Mouse (Mus musculus): Measurements from ENCODE around the gene Serpina1b. TPM values are rescaled to one million over a fixed set of nuclear protein-coding genes. Genes with fewer than 3 reads are reported as not detected.
"Not testable (repeated sequence)": the region's sequence is repeated elsewhere in the genome, so short reads cannot be mapped to it uniquely, and the experiment has no call there.

Gene Serpina1b
- polyA plus RNA-seq, 1 experiment from 2014 or later, result not detected

- not testable (repeated sequence) for ATAC-seq (ENCODE audit: insufficient number of reproducible peaks, insufficient read depth, low FRiP score, low read depth); H3K36me3 ChIP-seq (ENCODE audit: control insufficient read depth, insufficient read depth, low read length); H3K27me3 ChIP-seq (ENCODE audit: control insufficient read depth, insufficient read depth, low read length); H3K4me3 ChIP-seq (ENCODE audit: control insufficient read depth in 1 of 2, insufficient read depth in 1 of 2, low read depth in 1 of 2, low read length in 2 of 2); H3K9ac ChIP-seq (ENCODE audit: low read length); H3K9me3 ChIP-seq (ENCODE audit: control insufficient read depth, low read length); H3K4me2 ChIP-seq (ENCODE audit: low read length); H3K27ac ChIP-seq (replicated peaks in 1 of 2; ENCODE audit: control insufficient read depth in 1 of 2, insufficient read depth in 1 of 2, low read depth in 2 of 2, low read length in 2 of 2); H3K4me1 ChIP-seq (ENCODE audit: control insufficient read depth in 2 of 2, insufficient read depth in 2 of 2, low read length in 2 of 2)
- WGBS, result 78% methylated on average over 6 of the region's 6 CpGs
Measured at GRCm38 (mm10) chr12:103827661-103828372, 2.4 kb downstream of the Serpina1b start.

- not testable (repeated sequence) for H3K36me3 ChIP-seq (ENCODE audit: control insufficient read depth, insufficient read depth, low read length); H3K9me3 ChIP-seq (ENCODE audit: control insufficient read depth, low read length); H3K9ac ChIP-seq (ENCODE audit: low read length); H3K27me3 ChIP-seq (ENCODE audit: control insufficient read depth, insufficient read depth, low read length); H3K4me1 ChIP-seq (ENCODE audit: control insufficient read depth in 2 of 2, insufficient read depth in 2 of 2, low read length in 2 of 2); ATAC-seq (ENCODE audit: insufficient number of reproducible peaks, insufficient read depth, low FRiP score, low read depth); H3K4me2 ChIP-seq (ENCODE audit: low read length); H3K4me3 ChIP-seq (ENCODE audit: control insufficient read depth in 1 of 2, insufficient read depth in 1 of 2, low read depth in 1 of 2, low read length in 2 of 2); H3K27ac ChIP-seq (replicated peaks in 1 of 2; ENCODE audit: control insufficient read depth in 1 of 2, insufficient read depth in 1 of 2, low read depth in 2 of 2, low read length in 2 of 2)
- WGBS, result 69% methylated on average over 5 of the region's 5 CpGs
Measured at GRCm38 (mm10) chr12:103823826-103824225, 6.3 kb downstream of the Serpina1b start.

- not testable (repeated sequence) for H3K4me1 ChIP-seq (ENCODE audit: control insufficient read depth in 2 of 2, insufficient read depth in 2 of 2, low read length in 2 of 2); H3K4me2 ChIP-seq (ENCODE audit: low read length); ATAC-seq (ENCODE audit: insufficient number of reproducible peaks, insufficient read depth, low FRiP score, low read depth); H3K4me3 ChIP-seq (ENCODE audit: control insufficient read depth in 1 of 2, insufficient read depth in 1 of 2, low read depth in 1 of 2, low read length in 2 of 2); H3K9ac ChIP-seq (ENCODE audit: low read length); H3K9me3 ChIP-seq (ENCODE audit: control insufficient read depth, low read length); H3K27me3 ChIP-seq (ENCODE audit: control insufficient read depth, insufficient read depth, low read length); H3K36me3 ChIP-seq (ENCODE audit: control insufficient read depth, insufficient read depth, low read length); H3K27ac ChIP-seq (replicated peaks in 1 of 2; ENCODE audit: control insufficient read depth in 1 of 2, insufficient read depth in 1 of 2, low read depth in 2 of 2, low read length in 2 of 2)
- 75% methylated on average over 6 of the region's 6 CpGs for WGBS
Measured at GRCm38 (mm10) chr12:103773246-103773851, 56.8 kb downstream of the Serpina1b start, which contains the start of gene Serpina1d. Gene Serpina1d (minus strand): TSS chr12:103773592.

GRCm38 (mm10) chr12:103770597-103770996 lies 59.6 kb downstream of the Serpina1b start:
- not testable (repeated sequence) for H3K9me3 ChIP-seq (ENCODE audit: control insufficient read depth, low read length); H3K4me3 ChIP-seq (ENCODE audit: control insufficient read depth in 1 of 2, insufficient read depth in 1 of 2, low read depth in 1 of 2, low read length in 2 of 2); H3K27me3 ChIP-seq (ENCODE audit: control insufficient read depth, insufficient read depth, low read length); H3K9ac ChIP-seq (ENCODE audit: low read length); H3K27ac ChIP-seq (replicated peaks in 1 of 2; ENCODE audit: control insufficient read depth in 1 of 2, insufficient read depth in 1 of 2, low read depth in 2 of 2, low read length in 2 of 2); H3K4me2 ChIP-seq (ENCODE audit: low read length); H3K4me1 ChIP-seq (ENCODE audit: control insufficient read depth in 2 of 2, insufficient read depth in 2 of 2, low read length in 2 of 2); ATAC-seq (ENCODE audit: insufficient number of reproducible peaks, insufficient read depth, low FRiP score, low read depth); H3K36me3 ChIP-seq (ENCODE audit: control insufficient read depth, insufficient read depth, low read length)
- WGBS, result 33% methylated on average over 1 of the region's 1 CpGs

GRCm38 (mm10) chr12:103763083-103763482 lies 67.1 kb downstream of the Serpina1b start:
- not testable (repeated sequence) for H3K36me3 ChIP-seq (ENCODE audit: control insufficient read depth, insufficient read depth, low read length); H3K4me1 ChIP-seq (ENCODE audit: control insufficient read depth in 2 of 2, insufficient read depth in 2 of 2, low read length in 2 of 2); H3K4me2 ChIP-seq (ENCODE audit: low read length); H3K9ac ChIP-seq (ENCODE audit: low read length); H3K9me3 ChIP-seq (ENCODE audit: control insufficient read depth, low read length); H3K27ac ChIP-seq (replicated peaks in 1 of 2; ENCODE audit: control insufficient read depth in 1 of 2, insufficient read depth in 1 of 2, low read depth in 2 of 2, low read length in 2 of 2); ATAC-seq (ENCODE audit: insufficient number of reproducible peaks, insufficient read depth, low FRiP score, low read depth); H3K27me3 ChIP-seq (ENCODE audit: control insufficient read depth, insufficient read depth, low read length); H3K4me3 ChIP-seq (ENCODE audit: control insufficient read depth in 1 of 2, insufficient read depth in 1 of 2, low read depth in 1 of 2, low read length in 2 of 2)
- 65% methylated on average over 3 of the region's 3 CpGs for WGBS

- H3K9ac ChIP-seq (ENCODE audit: low read length); ATAC-seq (ENCODE audit: insufficient number of reproducible peaks, insufficient read depth, low FRiP score, low read depth); H3K36me3 ChIP-seq (ENCODE audit: control insufficient read depth, insufficient read depth, low read length); H3K9me3 ChIP-seq (ENCODE audit: control insufficient read depth, low read length); H3K4me3 ChIP-seq (ENCODE audit: control insufficient read depth in 1 of 2, insufficient read depth in 1 of 2, low read depth in 1 of 2, low read length in 2 of 2); H3K4me2 ChIP-seq (ENCODE audit: low read length); H3K27me3 ChIP-seq (ENCODE audit: control insufficient read depth, insufficient read depth, low read length); H3K27ac ChIP-seq (replicated peaks in 1 of 2; ENCODE audit: control insufficient read depth in 1 of 2, insufficient read depth in 1 of 2, low read depth in 2 of 2, low read length in 2 of 2); H3K4me1 ChIP-seq (ENCODE audit: control insufficient read depth in 2 of 2, insufficient read depth in 2 of 2, low read length in 2 of 2): not testable (repeated sequence)
- WGBS, result 74% methylated on average over 3 of the region's 3 CpGs
Measured at GRCm38 (mm10) chr12:103760316-103760715, 69.9 kb downstream of the Serpina1b start.

- not testable (repeated sequence) for H3K36me3 ChIP-seq (ENCODE audit: control insufficient read depth, insufficient read depth, low read length); H3K4me2 ChIP-seq (ENCODE audit: low read length); H3K9ac ChIP-seq (ENCODE audit: low read length); H3K9me3 ChIP-seq (ENCODE audit: control insufficient read depth, low read length); H3K27me3 ChIP-seq (ENCODE audit: control insufficient read depth, insufficient read depth, low read length); H3K4me3 ChIP-seq (ENCODE audit: control insufficient read depth in 1 of 2, insufficient read depth in 1 of 2, low read depth in 1 of 2, low read length in 2 of 2); H3K27ac ChIP-seq (replicated peaks in 1 of 2; ENCODE audit: control insufficient read depth in 1 of 2, insufficient read depth in 1 of 2, low read depth in 2 of 2, low read length in 2 of 2); H3K4me1 ChIP-seq (ENCODE audit: control insufficient read depth in 2 of 2, insufficient read depth in 2 of 2, low read length in 2 of 2); ATAC-seq (ENCODE audit: insufficient number of reproducible peaks, insufficient read depth, low FRiP score, low read depth)
- WGBS, result 72% methylated on average over 5 of the region's 5 CpGs
Measured at GRCm38 (mm10) chr12:103745957-103746356, 84.2 kb downstream of the Serpina1b start.

Data from heart, embryonic 14.5 days (tissue).